Mouse (Mus musculus) retina, adult 2 months (tissue): ENCODE data around the gene Hist2h3c2.

ENCODE experiments used
- DNase-seq: peaks from one replicate; pipeline ENCODE4 v3.0.0-alpha.2; 2012; ENCODE audit warnings: low read depth, low spot score

The Hist2h3c2 gene

DNA sequence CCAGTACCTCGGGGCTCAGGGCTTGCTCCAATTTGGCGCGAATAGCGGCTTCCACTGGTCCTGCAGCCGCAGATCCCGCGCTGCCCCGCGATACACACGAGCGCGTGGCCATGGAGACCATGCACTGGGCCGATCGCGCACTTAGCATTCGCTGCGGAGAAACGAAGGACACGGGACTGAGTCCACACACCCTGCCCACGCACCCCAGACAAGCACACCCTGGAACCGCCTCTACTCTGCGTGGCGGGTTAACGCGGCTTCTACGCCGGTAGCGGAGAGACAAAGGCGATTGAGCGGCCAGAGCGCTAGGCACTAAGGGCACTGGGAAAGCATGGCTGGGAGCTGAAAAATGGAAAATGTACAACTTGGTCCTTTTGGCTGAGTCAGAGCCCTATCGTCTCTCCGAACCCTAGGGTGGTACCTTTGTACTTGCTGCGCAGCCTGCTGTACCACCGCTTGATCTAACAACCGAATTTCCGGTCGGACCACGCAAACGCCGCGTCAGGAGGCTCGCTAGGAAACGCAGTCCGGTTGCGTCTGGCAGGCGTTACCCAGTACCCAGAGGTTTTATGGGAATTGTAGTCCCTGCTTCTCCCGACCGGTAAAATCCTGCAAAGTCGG is 41.7 kb downstream of the Hist2h3c2 start:
- DNase-seq: no peak

DNA sequence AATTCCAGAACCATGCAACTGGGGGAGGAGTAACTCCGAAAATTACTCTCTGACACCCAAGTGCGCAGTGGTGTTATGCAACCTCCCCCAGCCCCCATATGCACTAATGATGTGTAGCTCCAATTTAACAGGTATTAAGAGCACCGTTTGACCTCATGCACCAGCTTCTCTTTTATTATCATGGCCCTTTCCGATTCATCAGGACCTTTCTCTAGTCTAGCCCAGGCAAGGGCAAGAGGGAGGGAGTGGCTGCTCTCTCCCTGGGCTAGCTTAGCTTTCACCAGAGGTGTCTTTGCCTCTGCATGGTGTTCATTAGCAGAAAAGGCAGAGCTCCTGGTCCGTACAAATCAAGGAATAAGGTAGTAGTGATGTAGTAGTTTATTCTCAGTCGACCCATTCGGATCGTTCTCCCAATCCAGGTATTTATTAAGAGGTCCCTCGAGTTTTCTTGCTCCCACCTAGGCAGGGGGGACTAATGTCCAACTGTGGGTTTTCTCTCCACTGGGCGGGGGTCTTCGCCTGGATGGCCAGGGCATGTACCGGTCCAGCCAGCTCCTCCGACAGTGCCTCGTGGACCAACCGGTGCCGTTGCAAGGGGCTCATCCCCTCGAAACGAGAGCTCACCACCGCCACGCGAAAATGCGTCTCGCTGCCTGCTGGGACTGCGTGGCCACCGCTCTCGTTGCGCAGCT is 42.3 kb downstream of the Hist2h3c2 start:
- DNase-seq: no peak

DNA sequence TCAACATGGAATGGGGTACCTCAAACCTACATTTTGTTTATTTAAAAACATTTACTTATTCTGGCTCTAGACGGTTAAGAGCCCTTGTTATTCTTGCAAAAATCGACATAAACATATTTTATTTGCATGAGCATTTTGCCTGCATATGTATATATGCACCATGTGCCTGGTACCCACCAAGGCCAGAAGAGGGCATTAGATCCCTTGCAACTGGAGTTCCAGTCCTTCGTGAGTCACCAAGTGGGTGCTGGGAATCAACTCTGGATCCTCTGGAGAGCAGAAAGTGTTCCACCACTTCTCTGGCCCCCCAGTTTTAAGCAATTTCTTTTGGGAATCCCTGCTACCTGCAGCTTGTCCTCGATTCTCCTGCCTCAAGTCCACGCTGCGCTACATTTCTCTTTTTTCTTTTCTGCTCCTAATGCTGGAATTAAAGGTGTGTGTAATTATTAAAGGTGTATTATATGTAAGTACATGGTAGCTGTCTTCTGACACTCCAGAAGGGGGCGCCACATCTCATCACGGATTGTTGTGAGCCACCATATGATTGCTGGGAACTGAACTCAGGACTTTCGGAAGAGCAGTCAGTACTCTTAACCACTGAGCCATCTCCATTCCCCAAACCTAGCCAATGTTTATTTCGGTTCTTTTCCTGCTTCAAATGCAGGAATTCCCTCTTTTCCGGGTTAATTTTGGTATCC is 43.2 kb downstream of the Hist2h3c2 start:
- DNase-seq: no peak

DNA sequence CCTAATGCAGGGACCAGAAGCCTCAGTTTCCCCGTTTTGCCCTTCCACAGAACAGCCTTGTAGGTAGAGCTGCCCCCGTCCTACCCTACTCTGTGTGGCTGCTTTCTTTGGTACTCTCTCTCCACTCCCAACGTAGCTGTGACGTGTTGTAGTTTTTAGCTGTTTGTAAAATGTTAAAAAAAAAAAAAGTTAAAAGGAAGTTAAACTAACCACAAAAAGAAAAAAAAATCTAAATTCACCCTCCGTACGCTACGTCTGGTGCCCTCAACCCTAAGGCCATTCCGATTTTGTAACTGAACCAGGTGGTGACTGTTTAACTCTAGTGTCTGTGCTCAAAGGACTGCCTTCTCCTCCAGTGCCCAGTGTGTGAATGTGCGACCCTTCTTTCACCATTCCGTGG is 44.0 kb downstream of the Hist2h3c2 start:
- DNase-seq: no peak

DNA sequence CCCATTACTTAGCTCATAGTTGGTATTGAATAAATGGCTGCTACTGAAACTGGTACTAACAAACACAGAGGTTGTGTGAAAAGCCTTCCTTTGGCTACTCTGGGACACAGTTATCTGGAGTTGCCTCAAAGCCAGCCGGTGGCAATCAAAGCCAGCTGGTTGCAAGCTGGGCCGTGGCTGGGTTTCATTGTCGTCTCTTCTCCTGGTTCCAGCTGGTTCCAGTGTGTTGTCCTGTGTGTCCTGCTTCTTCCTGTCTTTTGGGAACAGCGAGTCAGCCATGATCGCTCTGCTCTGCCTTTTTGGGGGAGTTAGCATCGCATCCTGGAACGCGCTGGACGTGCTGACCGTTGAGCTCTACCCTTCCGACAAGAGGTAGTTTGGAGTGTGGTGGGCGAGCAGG is 46.0 kb downstream of the Hist2h3c2 start:
- DNase-seq: no peak
